In genomic region chr13:58070504-58070903, GRCm38 (mm10) we compare ENCODE assay signal across 20 mouse cellular contexts. TPM values are rescaled to one million over a fixed set of nuclear protein-coding genes. Genes with fewer than 3 reads are reported as not detected.
DNase-seq lines count a peak whose midpoint lies in the region; ATAC-seq and TF ChIP-seq lines count a peak whose summit lies in the region.
"Had no signal": no experiment of that assay in that cellular context is flagged by ENCODE, and none has a peak within 500 bp of the region (broad histone marks: within the 10 kb centered on the region; RNA-seq: fewer than 3 reads in every experiment).

No protein-coding gene starts in this region.

- ATAC-seq in lung, embryonic 14.5 days (ENCODE audit: insufficient read depth), result no peak
- ATAC-seq in megakaryocyte progenitor cell, adult 5-6 weeks (replicated peaks; ENCODE audit: poor library complexity), result no peak
- ATAC-seq: activated CD4-positive, CD25-positive, alpha-beta regulatory T cell, adult 4 months; forebrain, embryonic 15.5 days; hindbrain, embryonic 16.5 days; Patski had no signal

- peaks cover 21% of the 10 kb centered on the region for H3K4me1 ChIP-seq in lung, embryonic 14.5 days (ENCODE audit: insufficient read depth)
- H3K4me1 ChIP-seq in testis, adult 2 months (ENCODE audit: control insufficient read depth, insufficient read depth, low read length), result peaks cover 36% of the 10 kb centered on the region

- H3K36me3 ChIP-seq in lung, embryonic 14.5 days (ENCODE audit: insufficient read depth), result no peaks in the 10 kb centered on the region
- H3K36me3 ChIP-seq in testis, adult 2 months (ENCODE audit: control insufficient read depth, insufficient read depth, low read length), result no peaks in the 10 kb centered on the region
- H3K36me3 ChIP-seq: embryonic facial prominence, embryonic 12.5 days; forebrain, embryonic 15.5 days; heart, embryonic 13.5 days; hindbrain, embryonic 12.5 days had no signal

- no peaks in the 10 kb centered on the region for H3K9me3 ChIP-seq in lung, embryonic 14.5 days (ENCODE audit: low read depth, low read length)
- H3K9me3 ChIP-seq: embryonic facial prominence, embryonic 12.5 days; forebrain, embryonic 15.5 days; heart, embryonic 13.5 days; hindbrain, embryonic 12.5 days had no signal

- no peak overlapping the region for H3K9ac ChIP-seq in lung, embryonic 14.5 days
- H3K9ac ChIP-seq: embryonic facial prominence, embryonic 12.5 days; forebrain, embryonic 15.5 days; heart, embryonic 13.5 days; hindbrain, embryonic 12.5 days had no signal

- H3K27me3 ChIP-seq in lung, embryonic 14.5 days (ENCODE audit: insufficient read depth, low read length), result no peaks in the 10 kb centered on the region
- H3K27me3 ChIP-seq in testis, adult 2 months (ENCODE audit: control insufficient read depth, insufficient read depth, low read length), result no peaks in the 10 kb centered on the region
- H3K27me3 ChIP-seq: embryonic facial prominence, embryonic 12.5 days; forebrain, embryonic 15.5 days; heart, embryonic 13.5 days; hindbrain, embryonic 12.5 days; Patski had no signal

- H3K4me2 ChIP-seq in lung, embryonic 14.5 days, result no peak overlapping the region
- H3K4me2 ChIP-seq: embryonic facial prominence, embryonic 12.5 days; forebrain, embryonic 15.5 days; heart, embryonic 13.5 days; hindbrain, embryonic 12.5 days had no signal

- WGBS in lung, embryonic 14.5 days, result 61% methylated on average over 12 of the region's 12 CpGs

- TF ChIP-seq POLR2A in testis, adult 2 months (IDR thresholded peaks at IDR 0.05; ENCODE audit: control insufficient read depth, low read depth, low read length), result no peak

- no peak overlapping the region for H3K27ac ChIP-seq in lung, embryonic 14.5 days (ENCODE audit: low read depth)
- peak overlapping the region; percentile 76 for H3K27ac ChIP-seq in testis, adult 2 months (ENCODE audit: control insufficient read depth, insufficient read depth, low read depth, low read length)
- H3K27ac ChIP-seq: embryonic facial prominence, embryonic 12.5 days; forebrain, embryonic 15.5 days; heart, adult 2 months; heart, embryonic 13.5 days; hindbrain, embryonic 12.5 days had no signal

- H3K4me3 ChIP-seq in lung, embryonic 14.5 days (ENCODE audit: low read depth, low read length), result no peak overlapping the region
- peak overlapping the region; percentile 88 for H3K4me3 ChIP-seq in testis, adult 2 months (ENCODE audit: control insufficient read depth, low read depth, low read length)
- H3K4me3 ChIP-seq: embryonic facial prominence, embryonic 12.5 days; forebrain, embryonic 15.5 days; heart, adult 2 months; heart, embryonic 13.5 days; hindbrain, embryonic 12.5 days had no signal

- no peak for TF ChIP-seq CTCF in lung, embryonic 14.5 days (IDR thresholded peaks at IDR 0.05; ENCODE audit: low read depth)
- TF ChIP-seq CTCF in testis, adult 2 months (IDR thresholded peaks at IDR 0.05; ENCODE audit: control insufficient read depth, insufficient read depth, insufficient replicate concordance, low read depth, low read length), result no peak

- DNase-seq in adrenal gland, postnatal 14 days, result peak; percentile 38
- no peak for DNase-seq in adrenal gland, postnatal 25 days
- DNase-seq in lung, embryonic 14.5 days, result peak; percentile 46
- DNase-seq in lung, postnatal 25 days (ENCODE audit: low spot score), result no peak
- DNase-seq in testis, postnatal 14 days (ENCODE audit: low spot score), result no peak
- DNase-seq: cerebellum, adult 11-12 months; cerebellum, adult 9-10 months; cerebellum, postnatal 25 days; gastrocnemius, postnatal 10 days; heart, adult 2 months; heart, postnatal 4 days had no signal

RNA-seq across cellular contexts. Expression of gene Klhl3, which starts 42.9 kb away (rescaled TPM):
- 2.4 and 3.1 TPM in 2 replicates for total RNA-seq in adrenal gland, postnatal 14 days (2021)
- 1.5 and 3.2 TPM in 2 replicates for total RNA-seq in adrenal gland, postnatal 25 days (2021)
- polyA plus RNA-seq in lung, embryonic 14.5 days (2014; fragmentation: Nextera tagmentation; extraction: Ambion mirVana), result 3.6 and 3.9 TPM in 2 replicates
- polyA plus RNA-seq in testis, adult 2 months (2012; rRNA removed), result 5.6 TPM in 2 replicates
- total RNA-seq in megakaryocyte progenitor cell, adult 5-6 weeks (2015), result 3.4 and 5.1 TPM in 2 replicates
- total RNA-seq in megakaryocyte progenitor cell, adult 5-6 weeks (2017), result 4.0 and 4.6 TPM in 2 replicates

RNA-seq across cellular contexts. Expression of gene Hnrnpa0, which starts 57.9 kb away (rescaled TPM):
- 121 and 133 TPM in 2 replicates for total RNA-seq in adrenal gland, postnatal 14 days (2021)
- total RNA-seq in adrenal gland, postnatal 25 days (2021), result 115 and 127 TPM in 2 replicates
- 46.5 and 51.7 TPM in 2 replicates for polyA plus RNA-seq in lung, embryonic 14.5 days (2014; fragmentation: Nextera tagmentation; extraction: Ambion mirVana)
- polyA plus RNA-seq in testis, adult 2 months (2012; rRNA removed), result 36.8 and 45.7 TPM in 2 replicates
- 151 and 162 TPM in 2 replicates for total RNA-seq in megakaryocyte progenitor cell, adult 5-6 weeks (2015)
- 82.5 and 95.8 TPM in 2 replicates for total RNA-seq in megakaryocyte progenitor cell, adult 5-6 weeks (2017)

Comparison
In these comparisons a context has a peak if more than half of its experiments do, and no peak if none do; other contexts are left out.
1. DNase-seq: peak in adrenal gland, postnatal 14 days (single experiment) and lung, embryonic 14.5 days (single experiment); none in adrenal gland, postnatal 25 days (single experiment), lung, postnatal 25 days (single experiment) and testis, postnatal 14 days (single experiment).